Mouse (Mus musculus) MEL (cell line): Measurements from ENCODE around the gene 4930512M02Rik. TPM values are rescaled to one million over a fixed set of nuclear protein-coding genes. Genes with fewer than 3 reads are reported as not detected.

Experiments used
- DNase-seq: peaks from one replicate; pipeline ENCODE4 v3.0.0; 2011; ENCODE audit warnings: low read depth, low spot score
- H3K27ac ChIP-seq: 2 replicates; pipeline ENCODE4 v1.5.1; 2012; ENCODE audit warnings: low read depth, mild to moderate bottlenecking, control low read depth, low read length, moderate library complexity; ENCODE audit not compliant: control insufficient read depth
- H3K27me3 ChIP-seq, 2 experiments: fragments of 150-350 bp in 1 of 2; sonication (generic) in 1 of 2; 2 replicates each; pipeline ENCODE4 v1.6.1; 2012; ENCODE audit warnings: low read length in 2 of 2, mild to moderate bottlenecking in 2 of 2, improper control_type of control experiment in 1 of 2, moderate library complexity in 1 of 2; ENCODE audit not compliant: insufficient read depth in 2 of 2, control insufficient read depth in 1 of 2
- H3K36me3 ChIP-seq, 2 experiments: 2 replicates each; pipeline ENCODE4 v1.6.1; 2012 to 2014; ENCODE audit warnings: low read length in 2 of 2, improper control_type of control experiment in 1 of 2, inconsistent platforms in 1 of 2, mild to moderate bottlenecking in 1 of 2; ENCODE audit not compliant: insufficient read depth in 2 of 2, control insufficient read depth in 1 of 2
- H3K4me1 ChIP-seq, 2 experiments: fragments of 150-350 bp in 1 of 2; sonication (generic) in 1 of 2; 2 replicates each; pipeline ENCODE4 v1.6.1; 2012; ENCODE audit warnings: low read length in 2 of 2, improper control_type of control experiment in 1 of 2, mild to moderate bottlenecking in 1 of 2; ENCODE audit not compliant: insufficient read depth in 2 of 2, control insufficient read depth in 1 of 2
- H3K4me3 ChIP-seq, 2 experiments: fragments of 150-350 bp in 1 of 2; sonication (generic) in 1 of 2; 2 replicates each; pipeline ENCODE4 v1.5.1; 2012; ENCODE audit warnings: low read depth in 2 of 2, low read length in 2 of 2, mild to moderate bottlenecking in 2 of 2, moderate library complexity in 2 of 2, control low read depth in 1 of 2, improper control_type of control experiment in 1 of 2; ENCODE audit not compliant: control insufficient read depth in 1 of 2, insufficient read depth in 1 of 2
- H3K79me2 ChIP-seq: 2 replicates; pipeline ENCODE4 v1.6.1; 2012; ENCODE audit warnings: mild to moderate bottlenecking, low read length, moderate library complexity; ENCODE audit not compliant: control insufficient read depth, poor library complexity, insufficient read depth
- H3K9ac ChIP-seq: 2 replicates; pipeline ENCODE4 v1.6.1; 2012; ENCODE audit warnings: low read depth, mild to moderate bottlenecking, control low read depth, low read length, moderate library complexity; ENCODE audit not compliant: control insufficient read depth, poor library complexity, severe bottlenecking
- H3K9me3 ChIP-seq: fragments of 150-350 bp; sonication (generic); replicated peaks from 2 replicates; pipeline ENCODE4 v1.6.1; 2012; ENCODE audit warnings: mild to moderate bottlenecking, low read length, improper control_type of control experiment, moderate library complexity; ENCODE audit not compliant: insufficient read depth
- ELF1 ChIP-seq: IDR thresholded peaks from 2 replicates; pipeline ENCODE4 v1.6.1; 2014; ENCODE audit warnings: low read depth, mild to moderate bottlenecking, inconsistent platforms, low read length, improper control_type of control experiment, moderate library complexity
- ETS1 ChIP-seq: IDR thresholded peaks from 2 replicates; pipeline ENCODE4 v1.6.1; 2012; ENCODE audit warnings: low read depth, mild to moderate bottlenecking, inconsistent platforms, low read length, improper control_type of control experiment, moderate library complexity
- GABPA ChIP-seq: IDR thresholded peaks from 2 replicates; pipeline ENCODE4 v1.6.1; 2012; ENCODE audit warnings: low read depth, mild to moderate bottlenecking, inconsistent platforms, low read length, improper control_type of control experiment, moderate library complexity
- HCFC1 ChIP-seq: IDR thresholded peaks from 2 replicates; pipeline ENCODE4 v1.6.1; 2012; ENCODE audit warnings: low read depth, mild to moderate bottlenecking, inconsistent platforms, low read length, improper control_type of control experiment, moderate library complexity
- JUND ChIP-seq: IDR thresholded peaks from 2 replicates; pipeline ENCODE4 v1.6.1; 2011; ENCODE audit warnings: low read depth, mild to moderate bottlenecking, improper control_type of control experiment, low read length
- MAX ChIP-seq: IDR thresholded peaks from 2 replicates; pipeline ENCODE4 v1.6.1; 2011; ENCODE audit warnings: low read length, improper control_type of control experiment
- MEF2A ChIP-seq: IDR thresholded peaks from 2 replicates; pipeline ENCODE4 v1.6.1; 2014; ENCODE audit warnings: low read depth, mild to moderate bottlenecking, inconsistent platforms, low read length, improper control_type of control experiment; ENCODE audit not compliant: poor library complexity, insufficient replicate concordance, severe bottlenecking; ENCODE audit errors: extremely low read depth
- MXI1 ChIP-seq: IDR thresholded peaks from 2 replicates; pipeline ENCODE4 v1.6.1; 2011; ENCODE audit warnings: mild to moderate bottlenecking, low read depth, low read length, improper control_type of control experiment
- MYC ChIP-seq: IDR thresholded peaks from 2 replicates; pipeline ENCODE4 v1.6.1; 2011; ENCODE audit warnings: low read depth, mild to moderate bottlenecking, low read length, improper control_type of control experiment, moderate library complexity
- NELFE ChIP-seq: IDR thresholded peaks from 2 replicates; pipeline ENCODE4 v1.6.1; 2011; ENCODE audit warnings: low read depth, low read length, improper control_type of control experiment
- NRF1 ChIP-seq: IDR thresholded peaks from 2 replicates; pipeline ENCODE4 v1.6.1; 2014; ENCODE audit warnings: low read depth, mild to moderate bottlenecking, inconsistent platforms, low read length, improper control_type of control experiment, moderate library complexity; ENCODE audit not compliant: poor library complexity, insufficient read depth, severe bottlenecking
- RAD21 ChIP-seq: IDR thresholded peaks from 2 replicates; pipeline ENCODE4 v1.6.1; 2011; ENCODE audit warnings: mild to moderate bottlenecking, low read depth, low read length, improper control_type of control experiment
- SIN3A ChIP-seq: IDR thresholded peaks from 2 replicates; pipeline ENCODE4 v1.6.1; 2012; ENCODE audit warnings: low read length, improper control_type of control experiment, inconsistent platforms
- TCF12 ChIP-seq: IDR thresholded peaks from 2 replicates; pipeline ENCODE4 v1.6.1; 2014; ENCODE audit warnings: low read depth, mild to moderate bottlenecking, inconsistent platforms, low read length, improper control_type of control experiment, moderate library complexity
- UBTF ChIP-seq: IDR thresholded peaks from 2 replicates; pipeline ENCODE4 v1.6.1; 2012; ENCODE audit warnings: low read depth, mild to moderate bottlenecking, inconsistent platforms, low read length, improper control_type of control experiment, moderate library complexity, borderline replicate concordance; ENCODE audit not compliant: insufficient read depth
- USF2 ChIP-seq, 2 experiments: IDR thresholded peaks; 2 replicates each; pipeline ENCODE4 v1.6.1; 2011 to 2012; ENCODE audit warnings: improper control_type of control experiment in 2 of 2, low read length in 2 of 2, borderline replicate concordance in 1 of 2, inconsistent platforms in 1 of 2, low read depth in 1 of 2, mild to moderate bottlenecking in 1 of 2; ENCODE audit not compliant: insufficient read depth in 1 of 2
- ZC3H11A ChIP-seq: IDR thresholded peaks from 2 replicates; pipeline ENCODE4 v1.6.1; 2012; ENCODE audit warnings: low read depth, mild to moderate bottlenecking, inconsistent platforms, low read length, improper control_type of control experiment
- ZMIZ1 ChIP-seq: IDR thresholded peaks from 2 replicates; pipeline ENCODE4 v1.6.1; 2012; ENCODE audit warnings: low read depth, mild to moderate bottlenecking, inconsistent platforms, low read length, improper control_type of control experiment, moderate library complexity
- ZNF384 ChIP-seq: IDR thresholded peaks from 2 replicates; pipeline ENCODE4 v1.6.1; 2012; ENCODE audit warnings: low read depth, mild to moderate bottlenecking, inconsistent platforms, low read length, improper control_type of control experiment
- polyA plus RNA-seq, 2 experiments: library from polyadenylated mRNA; stranded (reverse) in 1 of 2; unstranded in 1 of 2; fragments of >175 nt in 1 of 2; fragments of >200 nt in 1 of 2; gene quantifications; 2 replicates each; pipeline versions ENCODE4 v1.2.1 to v1.2.4; 2012; ENCODE audit warnings: low replicate concordance in 2 of 2, low read depth in 1 of 2; ENCODE audit not compliant: insufficient read length in 2 of 2, insufficient read depth in 1 of 2, missing spikeins in 1 of 2
- total RNA-seq: library from RNA; depleted of rRNA; stranded (reverse); fragments of 300-350 nt; gene quantifications from 2 replicates; pipeline ENCODE4 v1.2.3, GENCODE M21; 2012

The 4930512M02Rik gene
- total and polyA plus RNA-seq, 3 experiments = not detected

DNA sequence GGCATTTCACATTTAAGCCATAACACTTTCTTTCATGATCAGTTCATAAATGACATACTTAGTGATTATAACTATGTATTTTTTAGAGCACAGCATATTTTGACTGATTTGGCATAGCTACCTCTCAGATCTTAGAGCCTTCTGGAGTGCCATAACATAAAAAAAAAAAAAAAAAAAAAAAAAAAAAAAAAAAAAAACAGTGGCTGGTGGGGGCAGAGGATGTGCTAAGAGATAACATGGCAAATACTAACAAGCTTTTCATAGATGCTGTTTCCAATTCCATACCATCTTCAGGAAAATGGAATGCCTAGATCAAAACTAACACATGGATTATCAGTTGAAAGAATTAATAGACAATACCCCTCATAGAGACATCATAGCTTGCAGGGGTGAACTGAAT, 47.4 kb upstream of the 4930512M02Rik start:
- H3K36me3 ChIP-seq = peaks cover 0 to 16% of the 10 kb centered on the region in 2 experiments; a peak in 2 of 4 replicates
- H3K27me3 ChIP-seq = no peaks in the 10 kb centered on the region
- DNase-seq = no peak
- H3K4me3 ChIP-seq = no peak overlapping the region
- no peak overlapping the region for H3K27ac ChIP-seq
- H3K9me3 ChIP-seq = no peaks in the 10 kb centered on the region
- peaks cover 15 to 16% of the 10 kb centered on the region in 2 experiments for H3K4me1 ChIP-seq
- H3K79me2 ChIP-seq = no peaks in the 10 kb centered on the region; the same call in 1 of the 2 replicates
- TF ChIP-seq MXI1 (no peak), HCFC1 (no peak), ZNF384 (peak; percentile 92), USF2 (IDR thresholded peaks at IDR 0.05; ENCODE audit: borderline replicate concordance in 1 of 2, insufficient read depth in 1 of 2, low read depth in 1 of 2, low read length in 2 of 2) (no peak), ELF1 (no peak), TCF12 (no peak), ZC3H11A (no peak), NRF1 (no peak)
- H3K9ac ChIP-seq = no peak overlapping the region

DNA sequence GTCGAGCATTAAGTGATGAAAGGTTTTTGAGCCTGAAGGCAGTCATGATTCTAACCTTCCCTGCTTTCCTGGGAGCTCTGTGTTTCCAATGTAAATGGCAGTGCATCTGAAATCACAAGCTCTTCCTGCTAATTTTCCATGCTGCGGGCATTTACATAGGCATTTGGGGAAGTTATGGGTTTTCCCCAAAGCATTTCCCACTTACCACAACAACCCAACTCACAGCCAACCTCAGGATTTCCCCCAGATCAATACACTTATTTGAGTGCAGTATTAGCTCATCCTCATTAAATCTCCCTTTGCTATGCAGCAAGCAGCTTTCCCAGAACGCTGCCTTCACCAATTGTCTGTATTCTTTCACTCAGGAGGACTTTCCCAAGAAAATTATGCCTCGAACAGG, 45.3 kb upstream of the 4930512M02Rik start:
- no peaks in the 10 kb centered on the region for H3K27me3 ChIP-seq
- H3K36me3 ChIP-seq = peaks cover 0 to 2% of the 10 kb centered on the region in 2 experiments; a peak in 2 of 4 replicates
- peaks cover 0 to under 1% of the 10 kb centered on the region in 2 experiments; a peak in 1 of 4 replicates for H3K4me1 ChIP-seq
- no peak overlapping the region for H3K9ac ChIP-seq
- no peak overlapping the region for H3K27ac ChIP-seq
- DNase-seq = no peak
- H3K9me3 ChIP-seq = no peaks in the 10 kb centered on the region
- no peaks in the 10 kb centered on the region for H3K79me2 ChIP-seq
- no peak overlapping the region for H3K4me3 ChIP-seq
- TF ChIP-seq ZC3H11A (no peak), NRF1 (no peak), NELFE (no peak), MEF2A (no peak), MYC (no peak), JUND (no peak), GABPA (no peak), SIN3A (no peak), UBTF (no peak), MAX (no peak), ZMIZ1 (no peak), USF2 (IDR thresholded peaks at IDR 0.05; ENCODE audit: borderline replicate concordance in 1 of 2, insufficient read depth in 1 of 2, low read depth in 1 of 2, low read length in 2 of 2) (no peak), ZNF384 (no peak), RAD21 (no peak), ETS1 (no peak)
- TF ChIP-seq, all 39 proteins: peak for 0
